Mouse (Mus musculus) limb, embryonic 13.5 days (tissue): Measurements from ENCODE around the gene Amigo1. TPM values are rescaled to one million over a fixed set of nuclear protein-coding genes. Genes with fewer than 3 reads are reported as not detected.

Experiments
- ATAC-seq: fragments of 200-750 bp; cut with Nextera tagmentation; 2 replicates; pipeline ENCODE4 v1.8.0; 2017; ENCODE audit warnings: low read depth, moderate number of reproducible peaks, moderate TSS enrichment; ENCODE audit not compliant: low FRiP score
- H3K27ac ChIP-seq: fragments of 300-500 bp; sonication (generic); 2 replicates; pipeline ENCODE4 v1.5.1; 2015; ENCODE audit warnings: inconsistent platforms, mild to moderate bottlenecking, moderate library complexity
- H3K27me3 ChIP-seq: fragments of 300-500 bp; sonication (generic); 2 replicates; pipeline ENCODE4 v1.6.1; 2015; ENCODE audit warnings: mild to moderate bottlenecking, inconsistent platforms
- H3K36me3 ChIP-seq: fragments of 300-500 bp; sonication (generic); 2 replicates; pipeline ENCODE4 v1.6.1; 2015; ENCODE audit warnings: inconsistent platforms, mild to moderate bottlenecking, moderate library complexity
- H3K4me1 ChIP-seq: fragments of 300-500 bp; sonication (generic); 2 replicates; pipeline ENCODE4 v1.6.1; 2015; ENCODE audit warnings: inconsistent platforms
- H3K4me2 ChIP-seq: fragments of 300-500 bp; sonication (generic); replicated peaks from 2 replicates; pipeline ENCODE4 v1.6.1; 2015; ENCODE audit warnings: inconsistent platforms, mild to moderate bottlenecking, moderate library complexity
- H3K4me3 ChIP-seq: fragments of 300-500 bp; sonication (generic); 2 replicates; pipeline ENCODE4 v1.5.1; 2015; ENCODE audit warnings: moderate library complexity, mild to moderate bottlenecking, inconsistent platforms
- H3K9ac ChIP-seq: fragments of 300-500 bp; sonication (generic); 2 replicates; pipeline ENCODE4 v1.6.1; 2015; ENCODE audit warnings: mild to moderate bottlenecking, inconsistent platforms
- H3K9me3 ChIP-seq: fragments of 300-500 bp; sonication (generic); 2 replicates; pipeline ENCODE4 v1.6.1; 2016; ENCODE audit warnings: inconsistent platforms
- WGBS: fragments of 180-500 bp; shearing (Covaris S2); methylation state at CpG from one replicate; pipeline ENCODE4 v1.1.7; 2015; 5-methylcytosine and 5-hydroxymethylcytosine counted together
- polyA plus RNA-seq: library from polyadenylated mRNA; unstranded; fragments of >200 nt; fragmentation: Nextera tagmentation; extraction: Ambion mirVana; gene quantifications from 2 replicates; pipeline ENCODE4 v1.2.1, GENCODE M21; 2015

The Amigo1 gene
- polyA plus RNA-seq, 1 experiment from 2014 or later, result 4.4 TPM

DNA sequence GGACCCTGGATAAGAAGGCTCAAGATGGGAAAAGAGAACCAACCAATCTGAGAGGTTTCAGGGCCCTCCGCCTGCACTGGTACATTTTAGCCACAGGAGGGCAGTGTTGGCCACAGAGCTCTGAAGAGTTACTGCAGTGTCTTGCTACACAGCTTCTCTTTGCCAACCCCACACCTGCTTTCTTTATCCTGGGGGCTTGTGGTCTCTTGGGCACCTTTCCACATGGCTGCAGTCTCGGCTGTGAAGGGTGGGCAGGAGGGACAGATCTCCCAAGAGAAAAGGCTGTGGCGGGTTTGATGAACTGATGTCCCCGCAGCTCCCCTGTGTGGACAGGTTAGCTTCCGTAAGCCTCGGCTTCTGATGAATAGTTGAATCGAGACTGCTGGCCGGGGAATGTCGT lies 21.3 kb upstream of the Amigo1 start:
- no peaks in the 10 kb centered on the region for H3K9me3 ChIP-seq
- H3K4me1 ChIP-seq, result peaks cover 48% of the 10 kb centered on the region
- no peaks in the 10 kb centered on the region for H3K36me3 ChIP-seq
- ATAC-seq, result peak; percentile 22; the same call in 1 of the 2 replicates
- H3K4me3 ChIP-seq, result no peak overlapping the region
- H3K27ac ChIP-seq, result no peak overlapping the region
- 23% methylated on average over 9 of the region's 9 CpGs for WGBS
- H3K4me2 ChIP-seq, result peak overlapping the region; percentile 53
- no peak overlapping the region for H3K9ac ChIP-seq
- no peaks in the 10 kb centered on the region for H3K27me3 ChIP-seq

DNA sequence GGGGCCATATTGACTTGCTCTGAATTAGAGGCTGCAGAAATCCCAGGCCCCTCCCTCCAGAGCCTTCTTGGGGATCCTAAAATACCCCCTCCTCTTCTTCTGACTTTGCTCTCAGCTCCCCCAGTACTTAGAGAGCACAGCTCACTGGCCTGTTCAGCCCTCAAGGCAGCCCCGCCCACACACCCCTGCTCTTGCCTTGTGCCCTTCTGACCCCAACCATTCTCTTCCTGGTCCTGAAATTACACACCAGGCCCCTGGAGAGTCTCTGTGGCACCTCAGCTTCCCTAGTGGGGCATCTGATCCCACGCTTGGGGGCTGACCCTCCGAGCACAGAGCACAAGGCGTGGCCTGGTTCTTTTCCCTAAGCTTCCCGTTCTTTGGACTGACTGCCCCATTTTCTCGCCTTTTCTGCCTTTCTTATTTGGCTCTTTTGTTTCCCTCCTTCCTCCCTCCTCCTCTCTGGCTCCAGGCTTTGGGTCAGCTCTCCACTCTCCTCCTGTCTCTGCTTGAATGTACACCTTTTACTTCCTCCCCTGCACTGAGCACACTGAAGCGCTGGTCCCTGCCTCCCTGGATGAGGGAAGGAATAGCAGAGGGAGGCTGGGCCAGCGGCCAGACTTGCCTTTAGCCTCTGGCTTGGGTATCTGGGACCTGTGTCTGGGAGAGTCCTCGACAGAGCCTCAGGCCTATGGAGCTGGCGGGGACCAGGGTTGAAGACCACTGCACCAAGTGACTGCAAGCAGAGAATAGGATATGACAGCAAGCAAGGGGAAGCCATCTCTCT lies 20.4 kb upstream of the Amigo1 start:
- ATAC-seq, result peak; percentile 15; the same call in 1 of the 2 replicates
- Histone ChIP-seq H3K4me1 (peaks cover 48% of the 10 kb centered on the region), H3K9ac (no peak overlapping the region), H3K27ac (peak overlapping the region; percentile 85; the same call in 1 of the 2 replicates), H3K36me3 (no peaks in the 10 kb centered on the region), H3K4me3 (no peak overlapping the region), H3K4me2 (peak overlapping the region; percentile 53), H3K9me3 (no peaks in the 10 kb centered on the region), H3K27me3 (no peaks in the 10 kb centered on the region)
- WGBS, result 20% methylated on average over 10 of the region's 10 CpGs

DNA sequence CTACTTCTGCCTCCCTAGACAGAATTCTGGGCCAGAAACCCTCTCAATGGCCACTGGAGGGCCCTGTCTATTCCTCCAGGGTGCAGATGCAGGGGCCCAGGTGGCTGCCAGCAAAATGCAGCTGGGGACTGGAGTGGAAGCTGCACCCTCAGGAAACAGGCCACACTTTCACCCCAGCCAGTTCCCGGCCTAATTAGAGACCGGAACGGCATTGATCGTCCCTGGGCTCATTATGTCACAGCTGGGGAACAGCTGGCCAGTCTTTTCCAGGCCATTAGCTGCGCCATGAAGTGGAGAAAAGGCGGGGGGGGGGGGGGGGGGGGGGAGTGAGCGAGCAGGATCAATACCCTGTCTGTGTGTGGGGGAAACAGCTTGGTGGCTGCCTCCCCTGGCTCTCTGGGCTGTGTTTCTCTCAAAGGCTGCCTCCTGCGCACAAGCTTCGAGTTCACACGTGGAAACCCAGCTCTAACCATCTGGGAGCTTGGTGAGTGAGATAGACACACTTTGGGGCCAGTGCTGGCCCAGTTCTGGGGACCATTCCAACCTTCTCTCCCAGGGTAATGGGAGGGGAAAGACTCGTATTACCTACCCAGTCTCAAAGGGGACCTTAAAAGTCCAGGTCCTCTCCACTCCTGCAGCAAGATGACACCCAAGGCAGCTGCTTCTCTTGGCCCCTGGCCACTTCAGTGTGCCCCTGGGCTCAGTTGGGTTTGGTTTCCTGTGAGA lies 19.5 kb upstream of the Amigo1 start:
- Histone ChIP-seq H3K27me3 (no peaks in the 10 kb centered on the region), H3K4me3 (no peak overlapping the region), H3K9ac (peak overlapping the region; percentile 31; the same call in 1 of the 2 replicates), H3K36me3 (no peaks in the 10 kb centered on the region), H3K9me3 (no peaks in the 10 kb centered on the region), H3K4me1 (peaks cover 48% of the 10 kb centered on the region), H3K27ac (peak overlapping the region; percentile 85), H3K4me2 (peak overlapping the region; percentile 34)
- peak; percentile 78 for ATAC-seq
- 4% methylated on average over 9 of the region's 11 CpGs for WGBS

DNA sequence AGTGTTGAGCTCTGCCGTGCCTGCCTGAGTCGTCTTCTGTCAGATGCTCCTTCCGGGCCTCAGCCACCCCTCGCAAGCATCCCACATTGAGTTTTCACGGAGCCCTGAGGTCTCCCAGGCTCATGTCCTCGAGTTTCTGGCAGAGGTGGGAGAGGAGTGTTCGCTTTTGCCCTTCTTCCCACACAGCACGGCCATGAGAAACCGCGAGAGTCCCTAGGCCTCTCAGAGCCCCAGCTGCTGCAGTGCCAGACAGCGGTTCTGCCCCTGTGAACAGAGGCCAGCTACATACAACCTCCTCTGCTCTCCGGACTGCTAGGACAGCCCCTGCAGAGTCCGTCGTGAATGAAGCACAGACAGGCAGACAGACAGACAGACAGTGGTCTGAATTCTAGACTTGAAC lies 18.6 kb upstream of the Amigo1 start:
- H3K27ac ChIP-seq, result peak overlapping the region; percentile 85
- H3K4me3 ChIP-seq, result no peak overlapping the region
- H3K4me1 ChIP-seq, result peaks cover 48% of the 10 kb centered on the region
- no peaks in the 10 kb centered on the region for H3K36me3 ChIP-seq
- 24% methylated on average over 14 of the region's 14 CpGs for WGBS
- H3K9ac ChIP-seq, result peak overlapping the region; percentile 31
- H3K27me3 ChIP-seq, result no peaks in the 10 kb centered on the region
- H3K4me2 ChIP-seq, result no peak overlapping the region
- no peak for ATAC-seq
- H3K9me3 ChIP-seq, result no peaks in the 10 kb centered on the region

DNA sequence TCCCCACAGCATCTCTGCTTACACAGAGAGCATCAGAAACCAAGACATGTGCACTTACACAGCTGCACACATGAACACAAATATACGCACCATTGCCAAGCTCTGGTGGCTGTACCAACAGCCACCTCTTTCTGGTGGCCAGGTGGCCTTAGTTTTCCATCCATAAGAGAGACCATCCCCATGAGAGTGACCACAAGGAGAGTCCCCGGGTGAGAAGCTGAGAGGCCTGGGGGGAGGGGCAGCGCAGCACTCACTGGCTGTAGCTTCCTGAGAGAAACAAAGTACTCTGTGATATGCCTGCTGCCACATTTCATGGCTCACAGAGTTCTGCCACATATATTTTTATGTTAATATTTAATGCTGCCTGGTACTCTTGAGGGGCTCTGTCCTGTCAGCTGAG lies 16.9 kb upstream of the Amigo1 start:
- ATAC-seq, result no peak
- Histone ChIP-seq H3K4me1 (peaks cover 48% of the 10 kb centered on the region), H3K9me3 (no peaks in the 10 kb centered on the region), H3K27me3 (no peaks in the 10 kb centered on the region), H3K27ac (no peak overlapping the region), H3K9ac (no peak overlapping the region), H3K4me2 (no peak overlapping the region), H3K4me3 (no peak overlapping the region), H3K36me3 (no peaks in the 10 kb centered on the region)
- WGBS, result 29% methylated on average over 3 of the region's 3 CpGs

DNA sequence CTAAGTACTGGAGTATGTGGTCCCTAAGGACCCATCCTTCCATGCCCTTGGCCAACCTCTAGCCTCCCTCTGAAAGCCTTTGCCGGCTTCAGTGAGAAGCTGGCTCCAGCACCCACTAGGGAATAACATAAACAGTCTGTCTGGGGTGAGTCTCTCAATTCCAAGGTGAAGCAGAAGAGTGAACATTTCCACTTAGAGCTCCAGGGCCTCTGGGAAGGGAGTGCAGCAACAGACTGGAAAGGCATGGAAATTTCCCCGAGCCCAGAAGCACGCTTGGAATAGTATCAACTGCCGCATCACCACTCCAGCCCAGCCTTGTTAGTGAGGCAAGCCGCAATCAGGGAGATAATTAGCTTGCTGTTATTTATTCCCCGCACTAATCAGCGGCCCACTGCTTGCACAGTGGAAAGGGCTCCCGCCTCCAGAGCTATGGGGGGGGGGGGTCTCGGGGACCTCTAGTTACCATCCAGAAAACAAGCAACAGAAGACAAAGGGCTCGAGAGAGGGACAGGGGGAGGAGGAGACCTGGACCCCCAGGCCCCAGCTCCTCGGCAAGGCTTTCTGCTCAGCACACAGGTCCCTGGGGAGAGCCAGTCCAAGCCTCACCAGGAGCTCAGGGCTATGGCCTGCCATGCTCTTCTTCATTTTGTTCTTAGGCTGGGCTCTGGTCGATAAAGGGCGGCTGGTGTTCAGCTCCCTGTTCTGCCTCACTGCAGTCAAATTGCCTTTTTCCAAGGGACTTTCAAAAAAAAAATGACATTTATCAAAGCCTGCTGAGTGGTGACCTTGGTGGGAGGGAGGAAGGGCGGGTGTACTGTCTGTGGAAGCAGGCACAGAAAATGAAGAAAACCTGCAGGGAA lies 11.2 kb upstream of the Amigo1 start:
- Histone ChIP-seq H3K27me3 (no peaks in the 10 kb centered on the region), H3K4me3 (no peak overlapping the region), H3K9ac (0 out of 2 replicates have a peak overlapping the region, but pooled peaks have one; percentile 43), H3K4me2 (peak overlapping the region; percentile 39), H3K27ac (peak overlapping the region; percentile 33; the same call in 1 of the 2 replicates), H3K9me3 (no peaks in the 10 kb centered on the region; the same call in 1 of the 2 replicates), H3K36me3 (no peaks in the 10 kb centered on the region), H3K4me1 (peaks cover 24% of the 10 kb centered on the region)
- ATAC-seq, result peak; percentile 68
- 28% methylated on average over 14 of the region's 14 CpGs for WGBS

DNA sequence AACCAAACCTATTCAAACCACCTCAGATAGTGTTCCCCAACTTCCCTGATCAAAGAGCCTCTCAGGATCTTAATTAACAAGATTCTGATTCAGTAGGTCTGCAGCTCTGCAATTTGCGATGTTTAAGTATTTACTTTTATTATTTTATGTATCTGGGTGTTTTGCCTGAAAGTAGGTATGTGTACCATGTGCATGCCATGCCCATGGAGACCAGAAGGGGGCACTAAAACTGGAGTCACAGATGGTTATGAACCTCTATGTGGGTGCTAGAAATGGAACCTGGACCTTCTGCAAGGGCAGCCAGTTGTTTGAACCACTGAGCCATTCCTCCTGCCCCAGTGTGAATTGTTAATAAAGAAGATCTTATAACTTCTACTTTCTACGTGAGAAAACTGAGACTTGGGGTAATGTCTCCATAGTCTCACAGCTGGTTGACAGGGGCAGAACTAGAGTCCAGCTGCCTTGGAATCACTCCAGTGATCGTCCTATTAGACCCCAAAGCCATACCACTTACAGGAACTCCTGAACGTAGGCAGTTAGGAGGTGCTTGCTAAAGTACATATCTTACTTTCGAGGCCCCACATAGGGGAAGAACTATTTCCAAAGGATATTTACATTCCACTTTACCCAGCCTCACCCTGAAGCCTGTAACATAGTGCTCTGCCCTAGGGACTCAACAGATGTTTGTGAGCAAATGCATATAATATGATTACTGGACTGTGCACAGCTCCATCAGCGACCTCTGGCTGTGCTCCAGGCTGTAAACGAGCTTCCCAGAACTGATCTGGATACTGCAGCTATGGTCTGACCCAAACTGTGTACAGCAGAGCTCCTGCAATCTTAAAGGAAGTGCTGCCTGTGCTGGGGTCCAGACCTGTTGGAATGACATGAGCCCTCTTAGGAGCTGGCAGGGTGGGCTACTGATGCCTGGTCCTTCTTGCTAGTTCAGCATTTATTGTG lies 7.1 kb upstream of the Amigo1 start:
- Histone ChIP-seq H3K27ac (no peak overlapping the region), H3K36me3 (no peaks in the 10 kb centered on the region), H3K9ac (no peak overlapping the region), H3K9me3 (no peaks in the 10 kb centered on the region; the same call in 1 of the 2 replicates), H3K27me3 (no peaks in the 10 kb centered on the region), H3K4me1 (peaks cover 24% of the 10 kb centered on the region), H3K4me3 (no peak overlapping the region), H3K4me2 (no peak overlapping the region)
- 57% methylated on average over 7 of the region's 7 CpGs for WGBS
- peak; percentile 75; the same call in 1 of the 2 replicates for ATAC-seq

DNA sequence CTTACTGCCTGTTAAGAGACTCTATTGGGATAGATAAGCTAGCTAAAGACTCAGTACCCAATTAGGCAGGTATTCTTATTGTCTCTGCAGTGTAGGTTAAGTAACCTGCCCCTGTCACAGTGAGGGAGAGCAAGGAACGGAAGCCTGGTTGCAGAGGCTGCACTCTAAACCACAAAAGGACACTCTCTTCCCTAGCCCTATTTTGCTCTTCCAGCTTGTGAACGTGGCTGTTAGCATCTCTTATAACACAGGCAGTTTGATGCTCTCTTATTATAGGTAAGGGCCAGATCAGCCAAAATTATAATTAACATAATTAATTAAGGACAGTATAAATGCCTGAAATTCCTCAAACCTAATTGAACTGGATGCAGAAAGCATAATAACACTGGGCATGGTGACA lies 5.6 kb upstream of the Amigo1 start:
- Histone ChIP-seq H3K4me2 (no peak overlapping the region), H3K9me3 (no peaks in the 10 kb centered on the region; the same call in 1 of the 2 replicates), H3K27ac (no peak overlapping the region), H3K4me3 (no peak overlapping the region), H3K4me1 (peaks cover 12% of the 10 kb centered on the region), H3K9ac (no peak overlapping the region), H3K27me3 (peaks cover 3% of the 10 kb centered on the region; the same call in 1 of the 2 replicates), H3K36me3 (no peaks in the 10 kb centered on the region)
- 47% methylated on average over 2 of the region's 2 CpGs for WGBS
- no peak for ATAC-seq

DNA sequence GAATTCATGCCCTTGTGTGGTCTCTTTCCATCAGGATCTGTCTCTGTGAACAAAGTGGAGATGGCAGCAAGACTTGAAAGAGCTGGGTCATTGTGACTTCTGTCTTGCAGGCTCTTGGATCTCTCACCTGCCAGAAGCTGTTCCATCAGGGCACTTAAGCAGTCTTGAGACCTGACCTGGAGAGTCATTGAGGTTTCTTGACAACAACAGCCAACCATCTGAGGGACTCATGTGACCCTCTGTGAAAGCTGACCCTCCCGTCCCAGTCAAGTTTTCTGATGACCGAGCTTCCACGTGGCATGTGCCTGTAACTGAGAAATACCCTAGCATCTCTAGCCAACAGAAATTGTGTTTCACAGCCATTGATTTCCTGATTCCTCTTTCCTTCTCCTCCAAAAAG lies 1.4 kb upstream of the Amigo1 start:
- H3K9ac ChIP-seq, result no peak overlapping the region
- no peak overlapping the region for H3K4me3 ChIP-seq
- WGBS, result 66% methylated on average over 3 of the region's 3 CpGs
- H3K27me3 ChIP-seq, result peaks cover 21% of the 10 kb centered on the region
- no peaks in the 10 kb centered on the region for H3K9me3 ChIP-seq
- H3K27ac ChIP-seq, result no peak overlapping the region
- no peak for ATAC-seq
- H3K4me2 ChIP-seq, result no peak overlapping the region
- peaks cover 3% of the 10 kb centered on the region; the same call in 1 of the 2 replicates for H3K36me3 ChIP-seq
- H3K4me1 ChIP-seq, result peaks cover 12% of the 10 kb centered on the region

DNA sequence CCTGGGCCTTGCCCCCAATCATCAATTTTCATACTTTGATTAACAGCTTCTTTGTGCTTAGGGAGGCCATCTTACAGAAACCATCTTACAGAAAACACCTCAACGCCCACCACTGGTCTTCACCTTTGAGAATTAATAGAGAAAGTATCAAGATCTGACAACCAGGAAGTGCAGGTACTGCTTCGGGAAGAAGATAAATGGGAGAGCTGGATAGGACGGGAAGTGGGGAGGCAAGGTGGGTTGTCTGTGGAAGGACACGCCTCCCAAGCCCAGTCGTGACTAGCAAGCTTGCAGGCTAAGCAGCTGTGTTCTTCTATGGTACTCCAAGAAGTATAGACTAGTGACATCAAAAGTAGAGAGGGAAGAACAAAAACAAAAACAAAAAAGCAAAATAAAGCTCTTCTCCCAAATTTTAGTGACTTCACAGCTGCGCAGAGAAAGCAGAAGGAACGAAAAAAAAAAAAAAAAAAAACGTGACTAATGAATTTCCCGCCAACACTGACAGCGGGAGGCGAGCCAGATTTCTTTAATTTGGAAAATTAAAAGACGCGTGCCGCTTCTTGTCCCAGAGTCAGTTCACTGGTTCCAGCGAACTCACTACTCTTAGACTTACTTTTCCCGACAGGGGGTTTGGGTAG lies 556 bp upstream of the Amigo1 start:
- Histone ChIP-seq H3K9me3 (no peaks in the 10 kb centered on the region), H3K4me3 (peak overlapping the region; percentile 72), H3K27me3 (peaks cover 21% of the 10 kb centered on the region), H3K36me3 (peaks cover 3% of the 10 kb centered on the region; the same call in 1 of the 2 replicates), H3K4me2 (peak overlapping the region; percentile 90), H3K9ac (peak overlapping the region; percentile 80; the same call in 1 of the 2 replicates), H3K27ac (no peak overlapping the region), H3K4me1 (peaks cover 16% of the 10 kb centered on the region; the same call in 1 of the 2 replicates)
- WGBS, result 4% methylated on average over 16 of the region's 16 CpGs
- no peak for ATAC-seq
